Mouse (Mus musculus) hindbrain, embryonic 16.5 days (tissue): ENCODE measurements around the gene Cfap221. TPM values are rescaled to one million over a fixed set of nuclear protein-coding genes. Genes with fewer than 3 reads are reported as not detected.

Source experiments
- ATAC-seq: fragments of 200-750 bp; cut with Nextera tagmentation; 2 replicates; pipeline ENCODE4 v1.8.0; 2017; ENCODE audit warnings: moderate TSS enrichment, moderate library complexity
- H3K27ac ChIP-seq: fragments of 300-500 bp; sonication (generic); 2 replicates; pipeline ENCODE4 v1.5.1; 2014; ENCODE audit warnings: low read depth, mild to moderate bottlenecking, control low read depth, low read length, moderate library complexity
- H3K27me3 ChIP-seq: fragments of 300-500 bp; sonication (generic); replicated peaks from 2 replicates; pipeline ENCODE4 v1.6.1; 2014; ENCODE audit warnings: low read length; ENCODE audit not compliant: control insufficient read depth, insufficient read depth
- H3K36me3 ChIP-seq: fragments of 300-500 bp; sonication (generic); 2 replicates; pipeline ENCODE4 v1.6.1; 2014; ENCODE audit warnings: mild to moderate bottlenecking, low read length, moderate library complexity, mixed read lengths; ENCODE audit not compliant: control insufficient read depth, insufficient read depth
- H3K4me1 ChIP-seq: fragments of 300-500 bp; sonication (generic); 2 replicates; pipeline ENCODE4 v1.6.1; 2014; ENCODE audit warnings: low read depth, low read length; ENCODE audit not compliant: control insufficient read depth, insufficient read depth
- H3K4me2 ChIP-seq: fragments of 300-500 bp; sonication (generic); 2 replicates; pipeline ENCODE4 v1.6.1; 2014; ENCODE audit warnings: mild to moderate bottlenecking, low read length, control low read depth, moderate library complexity
- H3K4me3 ChIP-seq: fragments of 300-500 bp; sonication (generic); 2 replicates; pipeline ENCODE4 v1.5.1; 2014; ENCODE audit warnings: mild to moderate bottlenecking, low read length, control low read depth, moderate library complexity
- H3K9ac ChIP-seq: fragments of 300-500 bp; sonication (generic); 2 replicates; pipeline ENCODE4 v1.6.1; 2014; ENCODE audit warnings: low read depth, mild to moderate bottlenecking, control low read depth, low read length, moderate library complexity
- H3K9me3 ChIP-seq: fragments of 300-500 bp; sonication (generic); 2 replicates; pipeline ENCODE4 v1.6.1; 2014; ENCODE audit warnings: mild to moderate bottlenecking, low read length, moderate library complexity; ENCODE audit not compliant: control insufficient read depth
- WGBS: fragments of 180-500 bp; shearing (Covaris S2); extraction: QIAGEN DNeasy Blood & Tissue Kit; methylation state at CpG from one replicate; pipeline ENCODE4 v1.1.7; 2014; 5-methylcytosine and 5-hydroxymethylcytosine counted together
- polyA plus RNA-seq: library from polyadenylated mRNA; unstranded; fragments of >200 nt; fragmentation: Nextera tagmentation; extraction: Ambion mirVana; gene quantifications from 2 replicates; pipeline ENCODE4 v1.2.1, GENCODE M21; 2015

Cfap221 gene
- polyA plus RNA-seq, 1 experiment from 2014 or later, result 0.34 TPM

DNA sequence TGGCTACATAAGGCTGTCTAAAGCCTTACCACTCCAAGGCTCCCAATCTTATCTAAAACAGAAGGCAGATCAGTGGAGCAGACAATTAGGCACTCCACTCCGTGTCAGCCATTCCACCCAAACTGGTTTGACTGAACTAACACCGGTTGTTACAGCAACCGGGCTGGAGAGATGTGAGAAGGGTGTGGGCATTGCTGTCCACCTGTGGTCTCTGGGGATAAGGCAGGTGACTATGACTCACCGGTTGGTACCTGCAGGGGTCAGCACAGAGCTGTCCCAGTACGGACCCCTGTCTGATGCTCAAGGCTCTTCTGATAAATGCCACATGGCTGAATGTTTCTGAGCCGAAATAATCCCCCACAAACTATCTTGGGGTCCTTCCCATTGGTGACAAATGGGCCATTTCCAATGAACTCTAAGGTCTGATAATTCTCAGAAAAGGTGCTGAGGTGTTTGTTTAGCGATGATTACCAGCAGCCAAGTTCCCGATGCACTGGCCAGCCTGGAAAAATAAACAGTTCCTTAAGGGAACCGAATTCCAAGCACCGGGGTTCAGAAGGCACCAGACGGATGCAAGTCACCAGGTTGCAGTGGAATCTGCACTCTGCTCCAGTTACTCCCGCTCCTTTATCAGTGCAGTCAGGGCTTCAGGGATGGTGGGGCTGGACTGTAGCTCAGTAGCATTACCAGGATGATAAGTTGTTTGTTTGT is 31.1 kb downstream of the Cfap221 start:
- 66% methylated on average over 12 of the region's 12 CpGs for WGBS
- no peak for ATAC-seq
- H3K4me2 ChIP-seq, result no peak overlapping the region
- no peaks in the 10 kb centered on the region for H3K36me3 ChIP-seq
- H3K9ac ChIP-seq, result no peak overlapping the region
- no peaks in the 10 kb centered on the region for H3K9me3 ChIP-seq
- H3K4me3 ChIP-seq, result no peak overlapping the region
- no peaks in the 10 kb centered on the region for H3K27me3 ChIP-seq
- no peak overlapping the region for H3K27ac ChIP-seq
- no peaks in the 10 kb centered on the region for H3K4me1 ChIP-seq

DNA sequence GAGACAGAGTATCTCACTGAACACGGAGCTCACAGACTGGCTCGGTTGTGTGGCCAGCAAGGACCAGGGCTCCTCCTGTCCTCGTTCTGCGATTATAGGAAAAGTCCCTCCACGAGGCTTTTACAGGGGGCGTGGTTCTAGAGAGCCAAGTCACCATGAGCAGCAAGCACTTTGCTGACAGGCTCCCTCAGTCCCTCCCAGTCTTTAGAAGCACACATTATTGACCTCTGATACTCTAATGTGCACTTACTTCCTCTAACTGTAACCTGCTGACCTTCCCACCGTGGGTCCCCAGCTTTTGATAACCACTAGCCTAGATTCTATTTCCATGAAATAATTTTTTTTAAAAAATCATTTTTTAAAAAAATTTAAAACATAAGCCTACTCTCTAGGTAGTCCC is 37.1 kb downstream of the Cfap221 start:
- no peak overlapping the region for H3K4me3 ChIP-seq
- H3K4me2 ChIP-seq, result no peak overlapping the region
- WGBS, result 78% methylated on average over 7 of the region's 7 CpGs
- H3K27ac ChIP-seq, result no peak overlapping the region
- H3K4me1 ChIP-seq, result no peaks in the 10 kb centered on the region
- no peak for ATAC-seq
- no peaks in the 10 kb centered on the region for H3K9me3 ChIP-seq
- H3K9ac ChIP-seq, result no peak overlapping the region
- H3K36me3 ChIP-seq, result no peaks in the 10 kb centered on the region
- no peaks in the 10 kb centered on the region for H3K27me3 ChIP-seq

DNA sequence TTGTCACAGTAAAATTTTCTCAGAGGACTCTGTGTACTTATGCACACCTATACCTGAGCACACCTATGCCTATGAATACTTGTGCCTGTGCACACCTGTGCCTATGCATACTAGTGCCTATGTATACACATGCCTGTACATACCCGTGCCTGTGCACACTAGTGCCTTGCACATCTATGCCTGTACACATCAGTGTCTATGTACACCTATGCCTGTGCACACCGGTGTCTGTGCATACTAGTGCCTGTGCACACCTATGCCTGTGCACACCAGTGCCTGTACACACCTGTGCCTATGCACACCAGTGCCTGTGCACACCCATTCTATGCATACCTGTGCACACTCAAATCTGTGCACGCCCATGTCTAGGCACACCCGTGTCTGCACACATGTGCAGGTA is 37.6 kb downstream of the Cfap221 start:
- H3K4me3 ChIP-seq, result no peak overlapping the region
- H3K9ac ChIP-seq, result no peak overlapping the region
- H3K27ac ChIP-seq, result no peak overlapping the region
- no peaks in the 10 kb centered on the region for H3K4me1 ChIP-seq
- 92% methylated on average over 4 of the region's 4 CpGs for WGBS
- no peaks in the 10 kb centered on the region for H3K9me3 ChIP-seq
- H3K27me3 ChIP-seq, result no peaks in the 10 kb centered on the region
- H3K4me2 ChIP-seq, result no peak overlapping the region
- ATAC-seq, result no peak; the same call in 1 of the 2 replicates
- no peaks in the 10 kb centered on the region for H3K36me3 ChIP-seq

DNA sequence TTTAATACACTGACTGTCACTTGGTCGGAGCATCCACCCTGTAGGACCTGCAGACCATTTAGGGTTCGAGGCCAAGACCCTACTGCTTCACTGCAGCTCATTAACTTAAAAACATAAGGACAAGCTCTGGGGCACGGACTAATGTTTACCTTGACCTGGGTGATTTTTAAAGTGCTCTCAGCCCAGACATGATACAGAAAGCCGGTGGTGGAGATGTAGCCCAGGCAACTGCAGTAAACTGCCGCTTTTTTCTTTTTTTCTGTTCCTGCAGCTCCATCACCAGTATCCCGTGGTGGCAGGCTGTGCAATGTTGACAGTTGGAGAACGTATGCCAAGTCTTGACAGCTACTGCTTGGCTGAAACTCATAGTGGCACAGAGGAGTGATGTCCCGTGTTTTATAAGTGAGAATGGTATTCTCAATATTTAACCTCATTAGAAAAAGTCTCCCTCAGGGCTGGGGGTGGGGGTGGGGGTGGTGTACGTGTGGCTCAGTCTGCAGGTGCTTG is 39.3 kb downstream of the Cfap221 start:
- Histone ChIP-seq H3K4me3 (no peak overlapping the region), H3K4me2 (no peak overlapping the region), H3K27me3 (no peaks in the 10 kb centered on the region), H3K4me1 (no peaks in the 10 kb centered on the region), H3K36me3 (no peaks in the 10 kb centered on the region), H3K9me3 (no peaks in the 10 kb centered on the region), H3K9ac (no peak overlapping the region), H3K27ac (no peak overlapping the region)
- WGBS, result 49% methylated on average over 9 of the region's 9 CpGs
- peak; percentile 62 for ATAC-seq

DNA sequence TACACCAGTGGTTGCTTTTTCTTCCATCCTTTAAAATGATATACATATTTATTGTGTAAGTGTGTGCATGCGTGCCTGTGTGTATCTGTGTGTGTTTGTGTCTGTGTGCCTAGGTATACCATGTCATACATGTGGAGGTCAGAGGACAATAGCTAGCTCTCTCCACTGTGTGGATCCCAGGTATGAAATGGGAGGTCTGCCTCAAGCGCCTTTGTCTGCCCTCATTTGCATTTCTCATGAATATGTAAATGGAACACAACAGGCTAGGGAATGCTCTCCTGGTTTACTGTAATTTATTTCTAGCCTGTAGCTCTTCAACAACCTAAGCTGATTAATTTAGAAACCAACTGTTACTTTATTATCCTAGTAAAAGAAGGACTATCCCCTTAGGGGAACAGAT is 42.4 kb downstream of the Cfap221 start:
- H3K27ac ChIP-seq, result no peak overlapping the region
- peak; percentile 32; the same call in 1 of the 2 replicates for ATAC-seq
- WGBS, result 50% methylated on average over 2 of the region's 2 CpGs
- H3K27me3 ChIP-seq, result no peaks in the 10 kb centered on the region
- no peak overlapping the region for H3K4me3 ChIP-seq
- H3K9me3 ChIP-seq, result no peaks in the 10 kb centered on the region
- H3K4me1 ChIP-seq, result no peaks in the 10 kb centered on the region
- H3K9ac ChIP-seq, result no peak overlapping the region
- H3K36me3 ChIP-seq, result no peaks in the 10 kb centered on the region
- H3K4me2 ChIP-seq, result no peak overlapping the region

DNA sequence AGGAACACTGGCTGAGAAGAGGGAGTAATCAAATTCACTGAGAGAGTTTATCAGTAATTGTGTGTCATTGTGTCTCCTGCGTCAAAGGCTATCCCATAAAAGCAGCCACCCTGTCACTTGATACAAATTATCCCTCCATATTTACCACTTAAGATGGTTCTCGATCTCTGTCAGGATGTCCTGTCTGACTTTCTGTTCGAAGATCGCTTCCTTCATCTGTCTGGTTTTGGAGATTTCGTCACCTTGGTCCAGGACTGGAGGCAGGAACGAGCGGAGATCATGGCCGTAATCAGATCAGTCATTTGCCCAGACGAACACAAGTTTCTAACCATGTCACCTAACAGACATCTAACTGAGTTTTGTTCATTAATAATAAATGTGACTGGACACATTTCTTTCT is 43.6 kb downstream of the Cfap221 start:
- no peak for ATAC-seq
- H3K4me3 ChIP-seq, result no peak overlapping the region
- WGBS, result 89% methylated on average over 9 of the region's 9 CpGs

DNA sequence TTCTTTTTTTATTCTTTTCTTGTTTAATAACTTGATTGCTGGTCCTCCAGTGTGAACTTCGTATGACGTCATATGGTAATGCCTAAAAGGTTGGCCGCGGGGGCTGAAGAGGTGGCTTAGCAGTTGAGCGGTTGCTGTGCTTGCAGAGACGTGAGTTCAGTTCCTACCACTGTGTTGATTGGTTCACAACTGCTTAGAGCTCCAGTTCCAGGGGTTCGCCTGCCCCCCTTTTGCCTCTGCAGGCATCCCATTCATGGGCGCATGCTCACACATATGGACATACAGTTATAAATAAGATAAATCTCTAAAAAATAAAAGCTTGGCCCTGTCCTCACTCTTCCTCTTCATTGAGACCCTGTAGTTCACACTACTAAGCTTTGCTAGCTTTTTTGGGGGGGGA is 46.9 kb downstream of the Cfap221 start:
- H3K4me2 ChIP-seq, result no peak overlapping the region
- no peaks in the 10 kb centered on the region for H3K4me1 ChIP-seq
- WGBS, result 94% methylated on average over 8 of the region's 8 CpGs
- ATAC-seq, result no peak
- H3K36me3 ChIP-seq, result no peaks in the 10 kb centered on the region
- no peak overlapping the region for H3K4me3 ChIP-seq
- no peak overlapping the region for H3K9ac ChIP-seq
- no peak overlapping the region for H3K27ac ChIP-seq
- no peaks in the 10 kb centered on the region for H3K27me3 ChIP-seq
- H3K9me3 ChIP-seq, result no peaks in the 10 kb centered on the region

More for the DNA sequence above, 43.6 kb downstream of the Cfap221 start:
- no peaks in the 10 kb centered on the region for H3K4me1 ChIP-seq
- H3K4me2 ChIP-seq, result no peak overlapping the region
- H3K36me3 ChIP-seq, result no peaks in the 10 kb centered on the region
- H3K9ac ChIP-seq, result no peak overlapping the region
- H3K9me3 ChIP-seq, result no peaks in the 10 kb centered on the region
- no peak overlapping the region for H3K27ac ChIP-seq
- no peaks in the 10 kb centered on the region for H3K27me3 ChIP-seq

DNA sequence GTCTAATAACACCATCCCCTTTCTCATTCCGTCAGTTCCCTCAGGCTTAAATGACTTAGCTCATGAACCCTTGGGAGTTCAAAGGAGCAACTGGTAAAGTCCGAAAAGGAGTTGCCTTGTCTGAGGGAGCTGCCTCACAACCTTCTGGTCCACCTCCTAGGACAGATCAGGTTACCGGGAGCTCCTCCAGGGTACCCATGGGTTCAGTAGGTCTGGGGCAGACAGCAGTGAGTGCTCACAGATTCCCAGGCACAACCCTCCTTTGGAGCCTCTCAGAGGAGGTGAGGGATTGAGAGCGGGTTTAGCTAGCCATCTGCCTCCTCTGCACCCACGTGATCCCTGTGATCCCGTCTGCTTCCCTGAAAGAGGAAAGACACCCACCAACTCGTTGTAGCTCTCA is 60.2 kb downstream of the Cfap221 start:
- no peaks in the 10 kb centered on the region for H3K36me3 ChIP-seq
- WGBS, result 44% methylated on average over 7 of the region's 7 CpGs

DNA sequence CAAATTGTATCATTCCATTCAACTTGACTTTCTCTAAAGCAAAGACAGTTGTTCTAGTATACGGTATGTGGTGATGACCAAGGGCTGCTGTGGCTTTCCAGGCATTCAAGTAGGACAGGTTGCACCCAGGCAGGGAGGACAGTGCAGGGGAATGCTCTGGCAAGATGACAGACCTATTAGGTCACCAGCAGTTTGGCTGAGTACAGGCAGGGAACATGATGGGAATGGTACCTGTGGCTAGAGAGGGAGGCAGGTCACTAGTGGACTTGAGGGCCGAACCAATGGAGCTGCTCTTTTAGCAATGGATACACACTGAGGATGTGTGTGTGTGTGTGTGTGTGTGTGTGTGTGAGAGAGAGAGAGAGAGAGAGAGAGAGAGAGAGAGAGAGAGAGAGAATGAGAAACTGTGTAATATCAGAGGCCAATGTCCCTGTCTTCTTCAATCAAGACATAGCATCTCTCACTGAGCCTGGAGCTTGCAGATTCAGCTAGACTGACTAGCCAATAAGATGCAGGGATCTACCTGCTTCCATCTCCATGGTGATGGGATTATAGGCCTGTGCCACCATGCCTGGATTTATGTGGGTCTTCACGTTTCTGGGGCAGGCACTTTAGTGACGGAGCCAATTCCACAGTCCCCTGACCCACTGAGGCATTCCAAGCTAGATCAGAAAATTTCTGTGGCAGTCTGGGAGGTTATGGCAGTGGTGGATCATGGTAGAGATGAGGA is 65.4 kb downstream of the Cfap221 start:
- no peaks in the 10 kb centered on the region for H3K27me3 ChIP-seq
- 83% methylated on average over 4 of the region's 4 CpGs for WGBS

More for the DNA sequence above, 60.2 kb downstream of the Cfap221 start:
- Histone ChIP-seq H3K9ac (no peak overlapping the region), H3K4me2 (no peak overlapping the region), H3K4me1 (no peaks in the 10 kb centered on the region), H3K4me3 (no peak overlapping the region), H3K9me3 (no peaks in the 10 kb centered on the region), H3K27ac (no peak overlapping the region), H3K27me3 (no peaks in the 10 kb centered on the region)
- ATAC-seq, result no peak

More for the DNA sequence above, 65.4 kb downstream of the Cfap221 start:
- no peak overlapping the region for H3K4me2 ChIP-seq
- no peaks in the 10 kb centered on the region for H3K4me1 ChIP-seq
- H3K9me3 ChIP-seq, result no peaks in the 10 kb centered on the region
- H3K9ac ChIP-seq, result no peak overlapping the region
- no peak for ATAC-seq
- no peak overlapping the region for H3K4me3 ChIP-seq
- H3K36me3 ChIP-seq, result no peaks in the 10 kb centered on the region
- H3K27ac ChIP-seq, result no peak overlapping the region
